Mouse (Mus musculus) cerebellum, adult 2 months (tissue): ENCODE measurements around the gene Hist1h2bh. TPM values are rescaled to one million over a fixed set of nuclear protein-coding genes. Genes with fewer than 3 reads are reported as not detected.
"Not testable (repeated sequence)": the region's sequence is repeated elsewhere in the genome, so short reads cannot be mapped to it uniquely, and the experiment has no call there.

ENCODE experiments used
- DNase-seq, 2 experiments: peaks; one replicate each; pipeline ENCODE4 v3.0.0; 2021
- H3K27ac ChIP-seq: fragments of 200-500 bp; 2 replicates; pipeline ENCODE4 v1.5.1; 2012; ENCODE audit warnings: low read length, control low read depth, inconsistent platforms; ENCODE audit not compliant: insufficient read depth
- H3K27me3 ChIP-seq: fragments of 200-500 bp; 2 replicates; pipeline ENCODE4 v1.6.1; 2012; ENCODE audit warnings: inconsistent platforms, mild to moderate bottlenecking, low read length, moderate library complexity; ENCODE audit not compliant: control insufficient read depth, insufficient read depth
- H3K4me1 ChIP-seq: fragments of 200-500 bp; 2 replicates; pipeline ENCODE4 v1.6.1; 2011; ENCODE audit warnings: low read length; ENCODE audit not compliant: control insufficient read depth, insufficient read depth
- H3K4me3 ChIP-seq: fragments of 200-500 bp; replicated peaks from 2 replicates; pipeline ENCODE3; 2011; ENCODE audit warnings: mild to moderate bottlenecking, low read depth, low read length, control low read depth; ENCODE audit not compliant: insufficient read depth
- CTCF ChIP-seq: fragments of 200-500 bp; IDR thresholded peaks from 2 replicates; pipeline ENCODE4 v1.5.1; 2011; ENCODE audit warnings: low read depth, mild to moderate bottlenecking, control low read depth, low read length, moderate library complexity, borderline replicate concordance; ENCODE audit not compliant: insufficient read depth
- POLR2A ChIP-seq: fragments of 200-500 bp; IDR thresholded peaks from 2 replicates; pipeline ENCODE4 v1.6.1; 2011; ENCODE audit warnings: low read length, control low read depth, borderline replicate concordance; ENCODE audit not compliant: insufficient read depth
- whole genome bisulfite sequencing: fragments of 180-500 bp; shearing (Covaris S2); methylation state at CpG from one replicate; pipeline ENCODE4 v1.1.7; 2018; 5-methylcytosine and 5-hydroxymethylcytosine counted together
- polyA plus RNA-seq: library from polyadenylated mRNA; depleted of rRNA; stranded (reverse); fragments of >200 nt; gene quantifications from 2 replicates; pipeline ENCODE4 v1.2.3, GENCODE M21; 2012

The Hist1h2bh gene
- polyA plus RNA-seq, 1 experiment, result 0.34 TPM

DNA sequence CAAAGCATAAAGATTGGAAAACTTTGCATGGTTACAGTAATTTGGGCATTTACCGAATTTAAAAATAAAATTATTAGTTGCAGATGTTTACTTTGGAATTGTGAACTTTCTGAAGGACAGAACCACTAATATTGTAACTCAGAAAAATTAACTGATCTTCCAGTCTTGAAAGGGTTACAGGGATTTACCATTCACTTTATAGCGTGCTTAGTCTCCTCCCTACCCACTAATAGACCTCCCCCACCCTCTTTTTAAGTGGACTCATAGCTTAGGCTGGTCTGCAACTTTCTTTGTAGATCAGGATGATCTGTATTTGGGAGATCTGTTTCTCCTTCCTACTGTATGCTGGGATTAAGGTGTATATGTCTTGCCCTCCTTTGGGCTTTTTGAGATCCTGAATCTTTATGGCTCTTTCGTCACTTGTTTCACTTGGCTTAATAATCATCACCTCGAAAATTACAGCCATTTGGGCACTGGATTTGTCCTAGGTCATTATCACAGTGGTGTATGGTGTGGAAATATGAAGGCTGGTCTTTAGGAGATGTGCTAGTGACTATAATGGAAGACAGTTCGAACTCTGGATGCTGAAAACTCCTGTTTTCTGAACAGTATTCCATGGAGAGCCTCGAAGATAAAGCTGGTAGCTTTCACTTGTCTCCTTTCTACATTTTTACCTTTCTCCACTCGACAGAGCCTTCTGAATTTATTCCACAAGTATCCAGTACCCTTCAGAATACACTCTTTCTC is 6.9 kb downstream of the Hist1h2bh start:
- TF ChIP-seq POLR2A, result no peak
- no peak for TF ChIP-seq CTCF
- no peak for DNase-seq
- no peak overlapping the region for H3K4me3 ChIP-seq
- no peaks in the 10 kb centered on the region for H3K27me3 ChIP-seq
- WGBS, result 10% methylated on average over 7 of the region's 7 CpGs
- H3K27ac ChIP-seq, result no peak overlapping the region
- peaks cover 4% of the 10 kb centered on the region; the same call in 1 of the 2 replicates for H3K4me1 ChIP-seq

DNA sequence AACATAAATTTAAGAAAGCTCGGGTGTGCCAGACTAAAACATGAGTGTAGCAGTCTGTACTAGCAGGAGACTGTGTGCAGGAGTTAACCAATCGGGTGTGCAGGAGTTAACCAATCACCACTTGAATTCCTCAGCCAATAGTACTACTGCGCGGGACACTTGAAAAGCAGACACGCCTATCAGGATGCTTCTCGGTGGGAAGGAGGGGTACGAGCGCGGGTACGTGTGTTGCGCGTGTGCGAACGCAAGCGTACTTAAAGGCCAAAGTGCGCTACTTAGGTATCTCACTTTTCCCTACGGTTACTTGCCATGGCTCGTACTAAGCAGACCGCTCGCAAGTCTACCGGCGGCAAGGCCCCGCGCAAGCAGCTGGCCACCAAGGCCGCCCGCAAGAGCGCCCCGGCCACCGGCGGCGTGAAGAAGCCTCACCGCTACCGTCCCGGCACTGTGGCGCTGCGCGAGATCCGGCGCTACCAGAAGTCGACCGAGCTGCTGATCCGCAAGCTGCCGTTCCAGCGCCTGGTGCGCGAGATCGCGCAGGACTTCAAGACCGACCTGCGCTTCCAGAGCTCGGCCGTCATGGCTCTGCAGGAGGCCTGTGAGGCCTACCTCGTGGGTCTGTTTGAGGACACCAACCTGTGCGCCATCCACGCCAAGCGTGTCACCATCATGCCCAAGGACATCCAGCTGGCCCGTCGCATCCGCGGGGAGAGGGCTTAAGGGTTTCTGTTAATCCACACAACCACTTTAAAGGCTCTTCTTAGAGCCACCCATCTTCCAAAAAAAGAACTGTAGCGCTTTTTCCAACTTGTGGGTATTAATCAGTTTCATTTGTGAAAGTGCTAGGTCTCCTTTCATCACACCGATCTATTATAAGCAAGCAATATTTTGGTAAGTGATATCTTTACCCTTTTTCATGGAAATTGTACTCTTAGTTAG is 7.8 kb downstream of the Hist1h2bh start, which contains the start of gene Hist1h3g:
Gene Hist1h3g, plus strand, starts transcription at position 286 of the 939 bp plus-strand sequence.
- H3K27me3 ChIP-seq, H3K4me1 ChIP-seq, H3K27ac ChIP-seq: not testable (repeated sequence)
- H3K4me3 ChIP-seq, result peak within 1 kb of the TSS; percentile 31
- peak; percentile 81 to 87 for DNase-seq
- under 1% methylated on average over 55 of the region's 62 CpGs for WGBS

DNA sequence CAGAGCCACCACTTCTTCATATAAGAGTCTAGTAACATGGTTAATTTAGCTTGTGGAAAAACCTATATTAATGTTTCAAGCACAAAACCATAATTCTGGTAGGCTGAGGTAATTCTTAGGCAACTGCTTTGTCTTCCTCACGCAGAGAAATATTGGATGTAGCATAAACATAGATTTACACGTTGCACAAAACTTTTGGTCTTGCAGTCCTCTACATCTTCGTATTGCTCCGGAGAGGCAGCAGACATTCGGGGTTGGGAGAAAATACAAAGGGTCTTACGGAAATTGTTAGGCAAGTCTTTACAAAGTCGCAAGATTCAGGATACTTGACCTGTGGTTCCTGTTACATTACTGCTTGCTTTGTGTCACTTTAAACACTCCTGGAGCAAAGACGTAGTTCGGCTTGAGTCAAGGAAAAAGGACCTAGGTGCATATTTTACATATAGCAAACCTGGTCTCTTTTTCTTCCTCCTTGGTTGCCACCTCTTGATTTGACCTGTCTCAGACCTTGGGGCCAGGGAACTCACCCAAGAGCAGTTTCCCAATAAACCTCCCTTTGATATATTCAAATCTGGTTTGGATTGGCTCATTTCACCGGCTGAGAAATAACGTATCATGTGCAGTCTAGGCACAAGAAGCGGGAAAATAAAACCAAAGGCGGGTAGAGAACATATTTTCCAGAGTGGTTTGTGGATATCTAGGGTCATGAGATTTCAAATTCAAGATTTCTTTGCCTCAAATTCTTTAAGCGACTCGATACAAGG is 8.6 kb downstream of the Hist1h2bh start:
- under 1% methylated on average over 15 of the region's 15 CpGs for WGBS
- TF ChIP-seq CTCF (no peak), POLR2A (no peak)
- Histone ChIP-seq H3K4me3 (peak overlapping the region; percentile 31), H3K27ac (no peak overlapping the region), H3K27me3 (no peaks in the 10 kb centered on the region), H3K4me1 (peaks cover 4% of the 10 kb centered on the region; the same call in 1 of the 2 replicates)
- DNase-seq, result no peak

DNA sequence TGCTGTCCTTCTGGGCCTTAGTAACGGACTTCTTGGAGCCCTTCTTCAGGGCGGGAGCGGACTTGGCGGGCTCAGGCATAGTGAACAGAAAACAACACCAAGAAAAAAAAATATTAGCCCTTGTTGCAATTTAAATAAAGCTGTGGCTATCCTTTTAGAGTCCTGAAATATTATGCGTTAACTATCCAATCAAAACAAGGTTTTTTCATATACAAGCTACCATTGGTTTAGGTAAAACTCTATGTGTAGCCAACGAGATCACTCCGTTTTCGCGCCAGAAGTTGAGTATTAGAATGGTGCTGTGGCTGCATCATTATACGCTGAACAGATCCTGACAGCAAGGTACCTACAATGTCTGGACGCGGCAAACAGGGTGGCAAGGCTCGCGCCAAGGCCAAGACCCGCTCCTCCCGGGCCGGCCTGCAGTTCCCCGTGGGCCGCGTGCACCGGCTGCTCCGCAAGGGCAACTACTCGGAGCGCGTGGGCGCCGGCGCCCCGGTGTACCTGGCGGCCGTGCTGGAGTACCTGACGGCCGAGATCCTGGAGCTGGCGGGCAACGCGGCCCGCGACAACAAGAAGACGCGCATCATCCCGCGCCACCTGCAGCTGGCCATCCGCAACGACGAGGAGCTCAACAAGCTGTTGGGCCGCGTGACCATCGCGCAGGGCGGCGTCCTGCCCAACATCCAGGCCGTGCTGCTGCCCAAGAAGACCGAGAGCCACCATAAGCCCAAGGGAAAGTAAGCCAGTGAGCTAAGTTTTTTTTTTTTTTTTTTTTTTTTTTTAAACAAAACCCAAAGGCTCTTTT is 9.4 kb downstream of the Hist1h2bh start, which contains the start of gene Hist1h2af:
Gene Hist1h2af, plus strand, starts transcription at position 347 of the 808 bp plus-strand sequence.
- WGBS, result under 1% methylated on average over 22 of the region's 53 CpGs

DNA sequence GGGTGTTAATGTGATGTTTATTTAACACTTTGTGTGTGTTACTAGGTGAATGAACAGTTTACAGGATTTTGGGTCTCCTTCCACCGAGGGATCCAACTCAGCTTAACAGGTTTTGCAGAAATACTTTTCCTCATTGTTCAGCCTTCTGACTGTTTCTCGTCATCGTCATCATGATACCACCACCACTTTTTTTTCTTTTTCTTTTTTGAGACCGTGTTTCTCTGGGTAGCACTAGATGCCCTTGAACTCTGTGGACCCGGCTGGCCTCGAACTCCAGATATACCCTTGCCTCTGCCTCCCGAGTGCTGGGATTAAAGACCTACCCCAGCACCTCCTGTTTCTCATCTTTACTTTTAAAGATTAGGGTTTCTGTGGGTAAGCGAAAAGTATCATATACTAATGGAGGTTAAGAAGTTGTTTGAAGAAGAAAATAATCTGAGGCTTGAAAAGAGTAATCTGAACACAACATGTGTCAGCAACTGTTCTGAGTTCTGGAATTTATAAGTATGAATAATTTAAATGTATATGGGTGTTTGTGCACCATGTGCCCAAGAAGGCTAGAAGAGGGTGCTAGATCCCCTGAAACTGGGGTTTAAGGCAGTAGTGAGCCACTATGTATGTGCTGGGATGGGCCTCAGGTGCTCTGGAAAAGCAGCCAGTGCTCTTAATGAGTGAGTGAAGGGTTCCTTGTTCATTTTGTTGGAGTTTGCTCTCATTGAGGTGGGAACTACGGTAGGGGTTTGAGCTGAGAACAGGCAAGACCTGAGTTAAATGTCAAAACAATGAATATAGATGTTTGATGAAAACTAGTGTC is 10.7 kb downstream of the Hist1h2bh start:
- Histone ChIP-seq H3K27me3 (no peaks in the 10 kb centered on the region), H3K4me1 (peaks cover 4% of the 10 kb centered on the region; the same call in 1 of the 2 replicates), H3K4me3 (no peak overlapping the region), H3K27ac (no peak overlapping the region)
- no peak for DNase-seq
- TF ChIP-seq POLR2A, result no peak
- TF ChIP-seq CTCF, result no peak
- WGBS, result 15% methylated on average over 9 of the region's 9 CpGs

More for the DNA sequence above, 9.4 kb downstream of the Hist1h2bh start, which contains the start of gene Hist1h2af:
- H3K27ac ChIP-seq, H3K4me1 ChIP-seq, H3K27me3 ChIP-seq: not testable (repeated sequence)
- peak within 1 kb of the TSS; percentile 70 for H3K4me3 ChIP-seq
- peak; percentile 64 to 83 for DNase-seq

DNA sequence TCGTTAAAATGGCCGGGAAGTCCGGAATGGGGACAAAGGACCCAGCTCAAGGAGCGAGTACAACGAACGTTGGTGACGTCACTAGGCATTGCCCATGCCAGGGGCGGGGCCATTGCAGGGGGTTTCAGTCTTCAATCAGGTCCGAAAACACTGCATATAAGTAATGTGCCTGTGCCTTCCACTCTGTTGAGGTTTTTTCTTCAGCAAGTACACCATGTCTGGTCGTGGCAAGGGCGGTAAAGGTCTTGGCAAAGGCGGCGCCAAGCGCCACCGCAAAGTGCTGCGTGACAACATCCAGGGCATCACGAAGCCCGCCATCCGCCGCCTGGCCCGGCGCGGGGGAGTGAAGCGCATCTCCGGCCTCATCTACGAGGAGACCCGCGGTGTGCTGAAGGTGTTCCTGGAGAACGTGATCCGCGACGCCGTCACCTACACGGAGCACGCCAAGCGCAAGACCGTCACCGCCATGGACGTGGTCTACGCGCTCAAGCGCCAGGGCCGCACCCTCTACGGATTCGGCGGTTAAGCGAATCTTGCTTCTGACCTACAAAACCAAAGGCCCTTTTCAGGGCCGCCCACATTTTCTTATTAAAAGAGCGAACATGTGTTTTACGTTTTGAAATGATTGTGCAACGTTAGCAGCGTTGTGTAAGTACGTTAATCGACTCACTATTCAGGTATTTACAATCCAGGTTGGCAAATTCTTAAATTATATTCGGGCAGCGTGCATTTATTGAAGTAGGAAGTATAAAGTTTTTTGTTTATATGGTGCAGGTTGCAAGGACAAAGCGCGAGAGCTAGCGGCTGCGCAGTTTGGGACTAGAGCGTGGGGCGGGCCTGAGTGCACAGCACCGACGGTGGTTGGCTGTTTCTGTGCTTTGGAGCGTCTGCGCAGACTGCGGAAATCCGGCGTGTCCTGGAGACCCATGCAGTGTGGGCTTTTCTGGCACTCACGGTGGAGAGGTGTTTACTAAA is 12.0 kb downstream of the Hist1h2bh start, which contains the start of gene Hist1h4h:
Gene Hist1h4h, plus strand, starts transcription at position 150 of the 975 bp plus-strand sequence.
- Histone ChIP-seq H3K27ac (peak within 1 kb of the TSS; percentile 94), H3K4me1 (peaks cover 4% of the 10 kb centered on the region; the same call in 1 of the 2 replicates), H3K4me3 (peak within 1 kb of the TSS; percentile 64), H3K27me3 (no peaks in the 10 kb centered on the region)
- peak; percentile 98 to 99 for DNase-seq
- under 1% methylated on average over 63 of the region's 70 CpGs for WGBS
- TF ChIP-seq CTCF (no peak), POLR2A (peak; percentile 98)
